Mouse (Mus musculus): ENCODE measurements around the gene Vps35. TPM values are rescaled to one million over a fixed set of nuclear protein-coding genes. Genes with fewer than 3 reads are reported as not detected.
A peak's percentile ranks its signal among the peaks of the same experiment; 100 is the strongest.

The Vps35 gene
- polyA plus RNA-seq (2014; fragmentation: Nextera tagmentation; extraction: Ambion mirVana), result 183 and 196 TPM in 2 replicates

- peak within 1 kb of the TSS; percentile 70 for H3K4me3 ChIP-seq (ENCODE audit: low read depth, low read length)
- H3K36me3 ChIP-seq (ENCODE audit: control insufficient read depth, insufficient read depth, low read length), result peaks cover 12% of the 10 kb centered on the region; the same call in 1 of the 2 replicates
- WGBS, result under 1% methylated on average over 62 of the region's 63 CpGs
- H3K4me1 ChIP-seq (ENCODE audit: control insufficient read depth, insufficient read depth, low read length), result peaks cover 21% of the 10 kb centered on the region
- ATAC-seq (ENCODE audit: low read depth), result peak; percentile 98
- no peaks in the 10 kb centered on the region for H3K27me3 ChIP-seq (ENCODE audit: control insufficient read depth, insufficient read depth, low read length)
- peak within 1 kb of the TSS; percentile 83 for H3K9ac ChIP-seq (replicated peaks; ENCODE audit: low read depth, low read length)
- H3K4me2 ChIP-seq (ENCODE audit: low read depth, low read length), result peak within 1 kb of the TSS; percentile 76
- H3K9me3 ChIP-seq (ENCODE audit: control insufficient read depth, low read length), result no peaks in the 10 kb centered on the region
- H3K27ac ChIP-seq (ENCODE audit: low read depth, low read length), result peak within 1 kb of the TSS; percentile 98
Measured at GRCm38 (mm10) chr8:85299434-85300077, at the start of gene Vps35, which contains the start of gene Orc6. Vps35 (minus strand) TSS chr8:85299802. Orc6 (plus strand) TSS chr8:85299632.

DNA sequence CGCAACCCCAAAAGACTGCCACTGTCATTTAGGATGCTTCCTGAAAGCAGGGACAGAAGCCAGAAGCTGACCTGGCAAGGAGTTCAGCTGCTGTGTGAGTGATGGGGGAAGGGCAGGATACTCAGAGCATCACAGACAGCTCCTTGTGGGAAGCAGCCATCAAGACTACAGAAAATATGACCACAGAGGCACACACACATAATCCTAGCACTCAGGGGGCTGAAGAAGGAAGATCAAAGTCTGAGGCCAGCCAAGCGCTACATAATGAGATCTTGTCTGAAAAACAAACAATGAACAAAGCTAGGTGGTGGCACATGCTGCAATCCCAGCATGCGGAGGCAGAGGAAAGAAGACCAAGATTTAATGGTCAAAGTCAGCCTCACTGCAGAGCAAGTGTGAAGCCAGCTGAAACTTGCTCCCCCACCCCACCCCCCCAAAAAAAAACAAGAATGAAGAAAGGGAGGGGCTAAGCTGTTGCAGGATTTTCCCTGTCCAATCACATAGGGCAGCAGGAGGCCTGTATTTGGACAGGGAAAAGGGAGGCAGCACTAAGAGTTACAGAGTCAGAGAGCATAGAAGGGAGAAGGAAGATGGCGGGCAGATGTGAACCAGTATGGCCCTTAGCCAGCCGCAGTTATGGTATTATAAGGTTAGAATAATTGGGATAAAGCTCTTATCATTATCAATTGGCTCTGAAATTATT is 40.4 kb upstream of the Vps35 start:
- no peak overlapping the region for H3K4me3 ChIP-seq (ENCODE audit: low read depth, low read length)
- no peaks in the 10 kb centered on the region for H3K27me3 ChIP-seq (ENCODE audit: control insufficient read depth, insufficient read depth, low read length)
- WGBS, result 67% methylated on average over 5 of the region's 5 CpGs
- no peaks in the 10 kb centered on the region for H3K9me3 ChIP-seq (ENCODE audit: control insufficient read depth, low read length)
- H3K4me1 ChIP-seq (ENCODE audit: control insufficient read depth, insufficient read depth, low read length), result no peaks in the 10 kb centered on the region
- H3K36me3 ChIP-seq (ENCODE audit: control insufficient read depth, insufficient read depth, low read length), result no peaks in the 10 kb centered on the region
- no peak overlapping the region for H3K4me2 ChIP-seq (ENCODE audit: low read depth, low read length)
- H3K9ac ChIP-seq (replicated peaks; ENCODE audit: low read depth, low read length), result no peak overlapping the region
- no peak for ATAC-seq (ENCODE audit: low read depth)
- no peak overlapping the region for H3K27ac ChIP-seq (ENCODE audit: low read depth, low read length)

- Histone ChIP-seq H3K9me3 (ENCODE audit: control insufficient read depth, low read length) (no peaks in the 10 kb centered on the region), H3K4me3 (ENCODE audit: low read depth, low read length) (no peak overlapping the region), H3K36me3 (ENCODE audit: control insufficient read depth, insufficient read depth, low read length) (no peaks in the 10 kb centered on the region), H3K27ac (ENCODE audit: low read depth, low read length) (no peak overlapping the region), H3K4me1 (ENCODE audit: control insufficient read depth, insufficient read depth, low read length) (no peaks in the 10 kb centered on the region), H3K4me2 (ENCODE audit: low read depth, low read length) (no peak overlapping the region), H3K9ac (replicated peaks; ENCODE audit: low read depth, low read length) (no peak overlapping the region), H3K27me3 (ENCODE audit: control insufficient read depth, insufficient read depth, low read length) (no peaks in the 10 kb centered on the region)
- no peak for ATAC-seq (ENCODE audit: low read depth)
- WGBS, result 81% methylated on average over 4 of the region's 4 CpGs
Measured at GRCm38 (mm10) chr8:85337681-85338080, 38.1 kb upstream of the Vps35 start.

DNA sequence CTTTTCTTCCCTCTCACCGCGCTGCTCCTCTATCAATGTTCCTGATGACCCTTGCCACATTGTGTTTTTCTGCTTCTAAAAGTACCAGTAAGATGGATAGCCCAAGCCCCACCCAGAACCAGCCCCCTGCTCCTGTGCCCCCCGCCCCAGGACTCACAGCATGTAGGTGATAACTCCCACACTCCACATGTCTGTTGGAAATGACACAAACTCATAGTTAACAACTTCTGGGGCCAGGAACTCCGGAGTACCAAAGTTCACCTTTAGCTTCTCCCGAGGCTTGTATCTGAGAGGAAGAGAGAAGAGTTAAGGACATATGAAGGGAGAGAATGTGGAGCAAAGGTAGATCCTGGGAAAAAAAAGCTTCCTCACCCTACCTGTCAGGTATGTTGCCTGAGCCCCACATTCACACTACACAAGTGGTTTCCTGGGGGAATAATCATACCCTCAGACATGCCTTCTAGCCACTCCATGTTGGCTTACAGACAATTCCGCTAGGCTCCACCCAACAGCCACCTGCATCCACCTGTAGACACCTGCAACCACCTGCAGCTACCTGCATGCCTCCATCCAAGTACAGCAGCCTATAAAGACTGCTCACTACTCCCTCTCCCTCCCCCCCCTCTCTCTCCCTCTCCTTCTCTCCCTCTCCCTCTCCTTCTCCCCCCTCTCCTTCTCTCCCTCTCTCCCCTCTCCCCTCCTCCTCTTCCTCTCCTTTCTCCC is 36.8 kb upstream of the Vps35 start:
- H3K9me3 ChIP-seq (ENCODE audit: control insufficient read depth, low read length), result no peaks in the 10 kb centered on the region
- H3K27me3 ChIP-seq (ENCODE audit: control insufficient read depth, insufficient read depth, low read length), result no peaks in the 10 kb centered on the region
- no peak for ATAC-seq (ENCODE audit: low read depth)
- WGBS, result 88% methylated on average over 6 of the region's 6 CpGs
- no peaks in the 10 kb centered on the region for H3K4me1 ChIP-seq (ENCODE audit: control insufficient read depth, insufficient read depth, low read length)
- H3K4me2 ChIP-seq (ENCODE audit: low read depth, low read length), result no peak overlapping the region
- no peak overlapping the region for H3K4me3 ChIP-seq (ENCODE audit: low read depth, low read length)
- no peak overlapping the region for H3K27ac ChIP-seq (ENCODE audit: low read depth, low read length)
- H3K36me3 ChIP-seq (ENCODE audit: control insufficient read depth, insufficient read depth, low read length), result no peaks in the 10 kb centered on the region
- H3K9ac ChIP-seq (replicated peaks; ENCODE audit: low read depth, low read length), result no peak overlapping the region

GRCm38 (mm10) chr8:85335105-85335504 is 35.5 kb upstream of the Vps35 start:
- H3K27ac ChIP-seq (ENCODE audit: low read depth, low read length), result no peak overlapping the region
- H3K4me3 ChIP-seq (ENCODE audit: low read depth, low read length), result no peak overlapping the region
- H3K9ac ChIP-seq (replicated peaks; ENCODE audit: low read depth, low read length), result no peak overlapping the region
- H3K4me2 ChIP-seq (ENCODE audit: low read depth, low read length), result no peak overlapping the region
- H3K9me3 ChIP-seq (ENCODE audit: control insufficient read depth, low read length), result no peaks in the 10 kb centered on the region
- ATAC-seq (ENCODE audit: low read depth), result no peak
- H3K4me1 ChIP-seq (ENCODE audit: control insufficient read depth, insufficient read depth, low read length), result no peaks in the 10 kb centered on the region
- H3K27me3 ChIP-seq (ENCODE audit: control insufficient read depth, insufficient read depth, low read length), result no peaks in the 10 kb centered on the region
- H3K36me3 ChIP-seq (ENCODE audit: control insufficient read depth, insufficient read depth, low read length), result no peaks in the 10 kb centered on the region

GRCm38 (mm10) chr8:85329506-85329905 is 29.9 kb upstream of the Vps35 start:
- no peak overlapping the region for H3K4me2 ChIP-seq (ENCODE audit: low read depth, low read length)
- ATAC-seq (ENCODE audit: low read depth), result no peak

DNA sequence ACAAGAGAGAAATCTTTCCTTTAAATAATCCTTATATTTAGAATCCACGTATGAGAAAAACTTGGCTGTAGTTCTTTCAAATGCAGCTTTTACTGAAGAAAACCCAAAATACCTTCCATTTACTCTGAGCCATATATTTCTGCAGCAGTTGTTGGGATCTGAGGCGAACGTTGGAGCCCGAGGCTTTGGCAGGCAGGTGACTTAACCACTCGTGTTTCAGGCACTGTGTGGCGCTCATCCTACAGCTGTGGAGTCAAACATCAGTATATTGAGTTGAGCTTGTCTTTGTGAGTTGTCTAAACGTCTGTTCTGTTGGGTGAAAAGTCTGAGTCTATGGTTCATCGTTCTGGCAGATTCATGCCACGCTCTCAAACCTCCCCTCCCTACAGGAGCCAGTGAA is 27.4 kb upstream of the Vps35 start:
- H3K36me3 ChIP-seq (ENCODE audit: control insufficient read depth, insufficient read depth, low read length), result no peaks in the 10 kb centered on the region

More at GRCm38 (mm10) chr8:85329506-85329905, 29.9 kb upstream of the Vps35 start:
- no peak overlapping the region for H3K9ac ChIP-seq (replicated peaks; ENCODE audit: low read depth, low read length)
- no peaks in the 10 kb centered on the region for H3K9me3 ChIP-seq (ENCODE audit: control insufficient read depth, low read length)
- H3K27me3 ChIP-seq (ENCODE audit: control insufficient read depth, insufficient read depth, low read length), result no peaks in the 10 kb centered on the region
- H3K4me3 ChIP-seq (ENCODE audit: low read depth, low read length), result no peak overlapping the region
- H3K36me3 ChIP-seq (ENCODE audit: control insufficient read depth, insufficient read depth, low read length), result no peaks in the 10 kb centered on the region
- 70% methylated on average over 1 of the region's 1 CpGs for WGBS
- no peaks in the 10 kb centered on the region for H3K4me1 ChIP-seq (ENCODE audit: control insufficient read depth, insufficient read depth, low read length)
- no peak overlapping the region for H3K27ac ChIP-seq (ENCODE audit: low read depth, low read length)

DNA sequence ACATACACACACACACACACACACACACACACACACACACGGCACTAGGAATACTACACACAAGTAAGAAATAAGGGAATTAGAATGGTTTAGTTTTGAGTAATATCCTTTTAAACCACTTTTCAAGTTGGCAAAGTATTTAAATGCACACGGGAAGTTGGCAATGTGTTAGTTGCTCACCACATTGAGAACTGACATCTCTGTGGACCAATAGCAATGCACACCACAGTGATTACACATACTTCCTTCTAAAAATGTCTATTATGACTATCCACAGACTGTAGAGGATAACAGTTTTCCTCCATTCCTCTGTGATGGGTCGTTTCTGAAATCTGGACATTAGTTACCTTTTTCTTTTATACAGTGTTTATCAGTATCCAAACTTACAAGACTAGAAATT is 23.5 kb upstream of the Vps35 start:
- Histone ChIP-seq H3K4me1 (ENCODE audit: control insufficient read depth, insufficient read depth, low read length) (no peaks in the 10 kb centered on the region), H3K4me3 (ENCODE audit: low read depth, low read length) (no peak overlapping the region), H3K4me2 (ENCODE audit: low read depth, low read length) (no peak overlapping the region), H3K27ac (ENCODE audit: low read depth, low read length) (no peak overlapping the region), H3K27me3 (ENCODE audit: control insufficient read depth, insufficient read depth, low read length) (no peaks in the 10 kb centered on the region), H3K9me3 (ENCODE audit: control insufficient read depth, low read length) (no peaks in the 10 kb centered on the region), H3K36me3 (ENCODE audit: control insufficient read depth, insufficient read depth, low read length) (no peaks in the 10 kb centered on the region), H3K9ac (replicated peaks; ENCODE audit: low read depth, low read length) (no peak overlapping the region)
- ATAC-seq (ENCODE audit: low read depth), result no peak
- WGBS, result 82% methylated on average over 3 of the region's 3 CpGs

More for the DNA sequence above, 27.4 kb upstream of the Vps35 start:
- no peak for ATAC-seq (ENCODE audit: low read depth)
- H3K27ac ChIP-seq (ENCODE audit: low read depth, low read length), result no peak overlapping the region
- no peak overlapping the region for H3K4me3 ChIP-seq (ENCODE audit: low read depth, low read length)
- no peaks in the 10 kb centered on the region for H3K27me3 ChIP-seq (ENCODE audit: control insufficient read depth, insufficient read depth, low read length)
- no peaks in the 10 kb centered on the region for H3K9me3 ChIP-seq (ENCODE audit: control insufficient read depth, low read length)
- no peak overlapping the region for H3K9ac ChIP-seq (replicated peaks; ENCODE audit: low read depth, low read length)
- 86% methylated on average over 9 of the region's 9 CpGs for WGBS
- H3K4me1 ChIP-seq (ENCODE audit: control insufficient read depth, insufficient read depth, low read length), result no peaks in the 10 kb centered on the region
- no peak overlapping the region for H3K4me2 ChIP-seq (ENCODE audit: low read depth, low read length)

DNA sequence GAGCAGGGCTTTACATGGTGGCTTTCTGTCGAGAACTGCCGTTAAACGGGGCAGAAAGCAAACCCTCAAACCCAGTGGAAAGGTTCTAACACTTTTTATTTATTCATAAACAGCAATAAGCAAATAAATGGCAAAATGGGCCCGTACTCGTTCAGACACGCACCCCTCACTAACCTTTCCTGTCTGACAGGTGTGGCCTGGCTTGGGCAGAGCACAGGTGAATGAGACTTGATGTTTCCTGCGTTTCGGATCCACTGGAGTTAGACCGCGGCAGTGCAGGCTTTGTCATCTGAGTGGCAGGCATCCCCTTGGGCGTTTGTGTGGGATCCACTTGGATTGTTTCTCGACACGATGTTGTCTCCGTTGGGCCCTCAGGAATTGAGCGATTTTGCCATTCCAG is 22.4 kb upstream of the Vps35 start:
- no peak overlapping the region for H3K27ac ChIP-seq (ENCODE audit: low read depth, low read length)
- no peaks in the 10 kb centered on the region for H3K36me3 ChIP-seq (ENCODE audit: control insufficient read depth, insufficient read depth, low read length)
- H3K4me3 ChIP-seq (ENCODE audit: low read depth, low read length), result no peak overlapping the region
- ATAC-seq (ENCODE audit: low read depth), result no peak
- no peak overlapping the region for H3K9ac ChIP-seq (replicated peaks; ENCODE audit: low read depth, low read length)
- no peaks in the 10 kb centered on the region for H3K27me3 ChIP-seq (ENCODE audit: control insufficient read depth, insufficient read depth, low read length)
- WGBS, result 88% methylated on average over 15 of the region's 15 CpGs
- no peaks in the 10 kb centered on the region for H3K9me3 ChIP-seq (ENCODE audit: control insufficient read depth, low read length)
- no peaks in the 10 kb centered on the region for H3K4me1 ChIP-seq (ENCODE audit: control insufficient read depth, insufficient read depth, low read length)
- no peak overlapping the region for H3K4me2 ChIP-seq (ENCODE audit: low read depth, low read length)
